Mouse (Mus musculus) embryonic facial prominence, embryonic 10.5 days (tissue): ENCODE data around the gene F12. TPM values are rescaled to one million over a fixed set of nuclear protein-coding genes. Genes with fewer than 3 reads are reported as not detected.

Source experiments
- DNase-seq: peaks from one replicate; pipeline ENCODE4 v3.0.0-alpha.2; 2017; ENCODE audit warnings: low spot score
- H3K27ac ChIP-seq: fragments of 300-500 bp; sonication (generic); replicated peaks from 2 replicates; pipeline ENCODE4 v1.5.1; 2016; ENCODE audit warnings: mild to moderate bottlenecking
- H3K27me3 ChIP-seq: fragments of 300-500 bp; sonication (generic); replicated peaks from 2 replicates; pipeline ENCODE4 v1.6.1; 2016; ENCODE audit warnings: low read depth, mild to moderate bottlenecking; ENCODE audit not compliant: poor library complexity, severe bottlenecking
- H3K36me3 ChIP-seq: fragments of 300-500 bp; sonication (generic); replicated peaks from 2 replicates; pipeline ENCODE4 v1.6.1; 2016; ENCODE audit warnings: mild to moderate bottlenecking, moderate library complexity
- H3K4me1 ChIP-seq: fragments of 300-500 bp; sonication (generic); 2 replicates; pipeline ENCODE4 v1.6.1; 2016
- H3K4me3 ChIP-seq: fragments of 300-500 bp; sonication (generic); 2 replicates; pipeline ENCODE4 v1.5.1; 2016; ENCODE audit warnings: mild to moderate bottlenecking, moderate library complexity
- H3K9me3 ChIP-seq: fragments of 300-500 bp; sonication (generic); 2 replicates; pipeline ENCODE4 v1.6.1; 2016; ENCODE audit warnings: mild to moderate bottlenecking
- WGBS: fragments of 180-500 bp; shearing (Covaris S2); methylation state at CpG from one replicate; pipeline ENCODE4 v1.1.7; 2016; 5-methylcytosine and 5-hydroxymethylcytosine counted together
- polyA plus RNA-seq: library from polyadenylated mRNA; unstranded; fragments of >200 nt; fragmentation: Nextera tagmentation; extraction: Ambion mirVana; gene quantifications from 2 replicates; pipeline ENCODE4 v1.2.1, GENCODE M21; 2016

The F12 gene
- polyA plus RNA-seq, 1 experiment from 2014 or later = not detected

DNA sequence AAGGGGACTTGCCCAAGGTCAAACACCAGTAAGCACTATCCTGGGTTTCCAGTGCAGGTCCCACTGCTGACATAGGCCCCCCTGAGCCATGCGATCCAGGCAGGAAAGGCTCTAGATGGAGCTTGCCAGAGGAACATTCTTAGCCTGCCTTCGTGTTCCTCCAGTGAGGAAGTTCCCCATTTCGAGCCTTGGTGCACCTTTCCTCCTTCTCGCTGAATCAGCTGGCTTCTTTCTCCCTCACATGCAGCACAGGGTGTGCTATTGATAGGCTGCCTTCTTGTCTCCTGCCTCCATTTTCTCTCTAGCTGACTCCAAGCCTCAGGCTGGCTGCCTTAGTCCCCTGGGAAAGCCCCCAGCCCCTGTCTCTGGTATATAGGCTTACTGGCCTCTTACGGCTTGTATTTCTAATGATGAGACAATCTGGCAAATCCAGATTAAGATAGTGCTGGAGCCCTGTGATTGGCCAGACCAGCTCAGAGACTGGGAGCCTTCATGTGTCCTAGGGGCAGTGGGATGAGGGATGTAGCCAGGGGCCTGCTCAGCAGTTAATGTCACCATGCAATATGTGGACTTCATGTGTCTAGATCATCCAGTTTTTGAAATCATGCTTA, 39.3 kb upstream of the F12 start:
- peak; percentile 19 for DNase-seq

DNA sequence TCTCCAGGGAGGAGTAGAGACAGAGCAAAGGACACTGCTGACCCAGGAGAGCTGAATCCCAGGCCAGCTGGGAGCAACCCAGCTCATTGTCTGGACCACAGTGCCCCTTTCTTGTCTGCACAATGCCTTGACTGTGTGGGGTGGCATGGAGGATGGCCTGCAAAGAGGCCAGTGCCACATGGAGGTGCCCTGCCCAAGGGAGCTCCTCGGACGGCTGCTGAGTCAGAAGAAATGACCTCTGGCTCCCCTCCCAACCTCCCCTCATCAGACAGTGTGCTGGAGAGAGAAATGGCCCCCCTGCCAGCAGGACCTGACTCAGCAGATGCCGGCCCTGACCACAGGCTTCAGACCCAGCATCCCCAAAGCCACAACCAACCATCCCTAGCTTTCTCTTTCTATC, 38.6 kb upstream of the F12 start:
- H3K4me1 ChIP-seq = peaks cover 71% of the 10 kb centered on the region
- 16% methylated on average over 3 of the region's 3 CpGs for WGBS
- peak overlapping the region; percentile 93 for H3K27ac ChIP-seq
- peaks cover 9% of the 10 kb centered on the region for H3K27me3 ChIP-seq
- no peaks in the 10 kb centered on the region for H3K9me3 ChIP-seq
- H3K4me3 ChIP-seq = peak overlapping the region; percentile 70
- DNase-seq = peak; percentile 47
- H3K36me3 ChIP-seq = peaks cover 28% of the 10 kb centered on the region

More for the DNA sequence above, 39.3 kb upstream of the F12 start:
- peak overlapping the region; percentile 70; the same call in 1 of the 2 replicates for H3K4me3 ChIP-seq
- peaks cover 16% of the 10 kb centered on the region for H3K27me3 ChIP-seq
- peaks cover 20% of the 10 kb centered on the region for H3K36me3 ChIP-seq
- H3K27ac ChIP-seq = peak overlapping the region; percentile 93
- 78% methylated on average over 5 of the region's 5 CpGs for WGBS
- H3K9me3 ChIP-seq = no peaks in the 10 kb centered on the region
- peaks cover 78% of the 10 kb centered on the region for H3K4me1 ChIP-seq

DNA sequence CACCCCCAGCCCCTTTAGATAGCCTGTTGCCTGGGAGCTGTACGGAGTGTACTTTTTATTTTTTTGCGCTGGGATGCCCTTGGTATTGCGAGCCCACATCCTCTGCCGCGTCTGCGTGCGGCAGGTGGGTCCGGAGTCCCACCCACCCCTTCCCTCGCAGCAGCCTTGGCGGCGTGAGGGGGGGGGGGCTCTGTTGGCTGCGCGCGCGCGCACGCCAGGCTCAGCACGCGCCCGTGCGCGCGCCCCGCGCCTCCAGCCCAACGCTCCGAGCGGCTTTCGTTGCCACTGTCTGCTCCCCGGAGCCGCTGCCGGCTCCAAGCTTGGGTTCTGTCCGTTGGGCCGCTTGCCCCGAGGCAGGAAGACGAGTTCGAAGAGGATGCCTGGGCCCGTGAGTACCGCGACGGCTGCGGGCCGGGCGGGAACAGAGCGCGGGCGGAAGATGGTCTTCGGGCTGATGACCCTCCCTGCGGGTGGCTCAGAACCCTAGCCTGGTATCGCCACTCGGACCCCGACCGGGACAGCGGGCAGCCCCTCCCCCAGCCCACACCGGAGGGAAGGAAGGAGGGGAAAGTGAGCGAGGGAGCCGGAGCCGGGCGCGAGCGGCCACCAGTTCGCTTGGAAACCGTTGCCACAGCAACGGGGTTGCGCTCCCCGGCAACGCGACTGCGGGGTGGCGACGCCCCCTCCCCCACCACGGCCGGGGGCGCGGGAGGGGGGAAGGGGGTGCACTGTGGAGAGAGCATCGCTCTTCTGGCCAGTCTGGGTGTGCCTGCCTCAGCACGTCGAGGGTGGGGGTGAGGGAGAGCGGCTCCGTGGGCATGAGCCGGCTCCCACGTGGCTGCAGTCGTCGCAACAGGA, 37.7 kb upstream of the F12 start, which contains the start of gene Prr7:
Gene Prr7 (plus strand): TSS at position 241 of the 858 bp plus-strand sequence.
- peak within 1 kb of the TSS; percentile 93 for H3K27ac ChIP-seq
- peaks cover 37% of the 10 kb centered on the region for H3K36me3 ChIP-seq
- H3K9me3 ChIP-seq = no peaks in the 10 kb centered on the region
- peak; percentile 86 for DNase-seq
- peak within 1 kb of the TSS; percentile 70 for H3K4me3 ChIP-seq
- H3K4me1 ChIP-seq = peaks cover 62% of the 10 kb centered on the region
- WGBS = under 1% methylated on average over 84 of the region's 84 CpGs
- no peaks in the 10 kb centered on the region; the same call in 1 of the 2 replicates for H3K27me3 ChIP-seq

DNA sequence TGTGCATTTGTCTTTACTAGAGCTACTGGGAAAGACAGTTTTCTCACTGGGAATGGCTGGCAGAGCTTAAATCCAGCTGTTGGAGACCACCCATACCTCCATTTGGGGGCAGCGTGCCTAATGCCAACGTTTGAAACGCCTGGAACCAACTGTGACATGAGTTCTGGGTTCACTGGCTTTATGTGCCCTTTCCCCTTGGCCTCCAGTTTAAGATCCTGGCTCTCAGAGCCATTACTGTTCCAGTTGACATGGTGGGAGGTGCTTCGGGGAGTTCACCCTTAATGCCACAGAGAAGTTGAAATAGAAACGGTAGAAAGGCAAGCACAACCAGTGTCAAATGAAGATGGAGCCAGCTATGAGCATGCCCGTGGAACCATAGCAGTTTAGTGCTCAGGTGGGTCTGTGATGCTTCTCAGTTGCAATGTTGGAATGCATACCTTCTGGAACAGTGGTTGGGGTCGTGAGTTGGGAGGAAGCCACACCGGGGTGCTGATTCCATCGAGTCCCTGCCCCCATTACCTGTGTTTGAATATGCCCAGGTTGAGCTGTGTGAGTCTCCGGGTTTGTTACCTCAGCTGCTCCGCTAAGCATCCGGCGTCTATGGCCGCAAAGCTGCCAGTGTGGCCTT, 36.9 kb upstream of the F12 start:
- Histone ChIP-seq H3K36me3 (peaks cover 45% of the 10 kb centered on the region), H3K27me3 (no peaks in the 10 kb centered on the region), H3K27ac (peak overlapping the region; percentile 93), H3K4me1 (peaks cover 55% of the 10 kb centered on the region), H3K4me3 (peak overlapping the region; percentile 70), H3K9me3 (no peaks in the 10 kb centered on the region)
- DNase-seq = no peak
- 10% methylated on average over 14 of the region's 14 CpGs for WGBS

DNA sequence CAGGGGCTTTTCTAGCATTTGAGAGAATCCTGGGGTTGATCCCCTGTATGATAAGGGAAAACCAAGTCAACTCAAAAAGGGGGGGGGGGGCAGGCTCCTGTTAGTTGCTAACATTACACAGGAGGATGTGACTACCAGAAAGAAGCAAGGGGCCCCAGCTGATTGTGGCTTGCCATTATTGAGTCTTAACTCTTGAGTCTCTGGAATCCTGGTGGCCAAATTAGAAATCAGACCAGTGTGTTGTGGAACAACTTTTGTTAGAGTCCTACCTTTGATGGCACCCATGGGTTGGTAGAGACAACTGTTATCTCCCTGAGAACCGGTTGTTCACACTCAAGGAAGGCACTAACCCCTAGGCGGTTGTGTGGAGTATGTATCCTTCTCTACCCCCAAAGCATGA, 36.4 kb upstream of the F12 start:
- no peaks in the 10 kb centered on the region for H3K9me3 ChIP-seq
- no peak for DNase-seq
- 48% methylated on average over 2 of the region's 2 CpGs for WGBS
- peaks cover 51% of the 10 kb centered on the region for H3K4me1 ChIP-seq
- no peaks in the 10 kb centered on the region for H3K27me3 ChIP-seq
- peaks cover 50% of the 10 kb centered on the region for H3K36me3 ChIP-seq
- peak overlapping the region; percentile 70; the same call in 1 of the 2 replicates for H3K4me3 ChIP-seq
- no peak overlapping the region for H3K27ac ChIP-seq

DNA sequence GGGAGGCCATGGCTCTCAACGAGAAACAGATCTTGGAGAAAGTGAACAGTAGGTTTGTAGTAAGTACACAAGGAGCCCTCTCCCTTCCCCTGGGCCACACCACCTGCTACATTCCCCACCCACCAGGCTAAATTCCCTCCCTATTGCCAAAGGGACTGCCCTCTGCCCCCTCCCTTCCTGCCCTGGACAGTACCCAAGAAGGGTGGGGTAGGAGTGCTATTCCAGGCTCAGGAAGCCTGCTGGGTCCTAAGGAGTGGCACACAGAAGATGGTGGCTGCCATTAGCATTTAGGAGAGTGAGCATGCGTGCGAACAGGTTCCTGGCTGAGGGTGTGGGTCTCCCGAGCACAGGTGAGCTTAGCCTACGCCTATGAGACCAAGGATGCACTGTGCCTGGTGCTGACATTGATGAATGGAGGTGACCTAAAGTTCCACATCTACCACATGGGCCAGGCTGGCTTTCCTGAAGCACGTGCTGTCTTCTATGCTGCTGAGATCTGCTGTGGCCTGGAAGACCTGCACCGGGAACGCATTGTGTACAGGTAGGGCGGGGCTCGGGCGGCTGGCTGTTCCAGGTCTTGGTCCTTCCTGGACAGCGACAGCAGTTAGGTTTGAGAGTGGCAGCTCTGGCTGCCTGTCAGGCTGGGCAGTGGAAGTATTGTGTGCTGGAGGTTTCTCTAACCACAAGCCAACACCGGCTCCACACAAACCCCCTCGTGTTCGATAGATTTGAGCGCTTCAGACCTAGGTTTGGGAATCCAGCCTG, 25.4 kb upstream of the F12 start:
- no peak for DNase-seq
- Histone ChIP-seq H3K9me3 (no peaks in the 10 kb centered on the region), H3K4me3 (no peak overlapping the region), H3K27me3 (no peaks in the 10 kb centered on the region), H3K36me3 (peaks cover 91% of the 10 kb centered on the region), H3K4me1 (peaks cover 15% of the 10 kb centered on the region), H3K27ac (no peak overlapping the region)
- 95% methylated on average over 16 of the region's 16 CpGs for WGBS

DNA sequence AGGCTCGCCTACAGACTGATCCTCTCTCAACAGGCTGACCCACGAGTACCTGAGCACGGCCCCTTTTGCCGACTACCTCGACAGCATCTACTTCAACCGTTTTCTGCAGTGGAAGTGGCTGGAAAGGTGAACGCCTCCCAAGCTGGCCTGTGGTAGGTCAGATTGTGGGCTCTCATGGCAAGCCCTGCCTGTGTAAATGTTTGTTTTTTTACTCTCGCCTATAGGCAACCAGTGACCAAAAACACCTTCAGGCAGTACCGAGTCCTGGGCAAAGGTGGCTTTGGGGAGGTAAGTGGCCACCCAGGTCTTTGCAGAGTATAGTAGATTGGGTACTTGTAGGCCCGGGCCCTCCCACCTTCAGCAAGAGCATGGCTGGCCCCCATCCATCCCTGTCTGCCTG, 24.7 kb upstream of the F12 start:
- DNase-seq = no peak
- no peaks in the 10 kb centered on the region for H3K9me3 ChIP-seq
- no peak overlapping the region for H3K4me3 ChIP-seq
- H3K27me3 ChIP-seq = no peaks in the 10 kb centered on the region
- H3K27ac ChIP-seq = no peak overlapping the region
- H3K4me1 ChIP-seq = peaks cover 22% of the 10 kb centered on the region
- WGBS = 93% methylated on average over 10 of the region's 10 CpGs
- H3K36me3 ChIP-seq = peaks cover 85% of the 10 kb centered on the region

DNA sequence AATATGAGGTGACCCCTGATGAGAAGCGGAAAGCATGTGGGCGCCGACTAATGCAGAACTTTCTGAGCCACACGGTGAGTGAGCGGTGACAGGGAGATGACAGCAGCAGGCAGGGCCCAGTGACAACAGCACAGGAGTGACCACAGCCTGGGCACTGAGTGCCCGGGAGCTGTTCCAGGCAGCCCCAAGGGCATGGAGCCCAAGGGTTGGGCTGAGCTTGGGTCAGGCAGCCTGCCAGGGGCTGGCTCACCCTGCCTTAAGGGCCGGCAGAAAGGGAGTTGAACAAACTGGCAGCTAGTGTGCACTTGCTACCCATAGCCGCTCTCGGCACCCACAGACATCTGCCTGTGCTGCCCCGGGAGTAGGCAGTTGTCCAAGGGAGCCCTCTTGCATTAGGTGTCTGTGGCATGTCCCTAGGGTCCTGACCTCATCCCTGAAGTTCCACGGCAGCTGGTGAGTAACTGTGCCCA, 24.0 kb upstream of the F12 start:
- H3K27ac ChIP-seq = no peak overlapping the region
- WGBS = 92% methylated on average over 11 of the region's 11 CpGs
- no peaks in the 10 kb centered on the region for H3K9me3 ChIP-seq
- peaks cover 77% of the 10 kb centered on the region for H3K36me3 ChIP-seq
- peaks cover 28% of the 10 kb centered on the region for H3K4me1 ChIP-seq
- no peak for DNase-seq
- no peak overlapping the region for H3K4me3 ChIP-seq
- no peaks in the 10 kb centered on the region for H3K27me3 ChIP-seq

DNA sequence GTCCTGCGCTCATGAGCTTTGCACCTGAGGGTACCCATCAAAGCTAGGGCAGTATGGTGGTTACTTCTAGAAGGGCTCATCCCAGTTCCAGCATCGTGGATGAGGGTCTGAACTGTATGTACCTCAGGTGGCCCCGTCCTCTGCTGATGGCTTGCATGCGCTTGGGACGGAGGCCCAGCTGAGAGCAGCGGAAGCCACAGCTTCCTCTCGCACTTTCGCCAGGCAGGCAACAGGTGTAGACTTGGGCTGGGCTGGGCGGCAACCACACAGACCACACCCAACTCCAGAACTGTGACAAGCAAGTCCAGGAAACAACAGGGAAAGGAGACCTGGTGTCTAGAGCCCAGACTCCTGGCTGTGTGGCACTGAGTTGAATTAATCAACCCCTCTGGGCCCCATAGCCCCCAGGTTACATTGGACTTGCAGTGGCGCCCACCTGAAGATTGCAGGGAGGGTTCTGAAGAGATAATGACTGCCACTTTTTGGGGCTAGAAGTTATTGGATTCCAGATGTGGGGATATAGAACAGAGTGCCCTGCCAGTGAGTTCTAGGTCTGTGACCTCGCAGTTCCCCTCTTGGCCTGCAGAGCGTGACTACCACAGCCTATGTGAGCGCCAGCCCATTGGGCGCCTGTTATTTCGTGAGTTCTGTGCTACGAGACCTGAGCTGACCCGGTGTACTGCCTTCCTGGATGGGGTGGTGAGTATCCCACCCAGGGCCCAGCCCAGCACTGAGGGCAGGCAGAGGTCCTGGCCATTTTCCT, 23.3 kb upstream of the F12 start:
- Histone ChIP-seq H3K36me3 (peaks cover 70% of the 10 kb centered on the region), H3K27ac (no peak overlapping the region), H3K4me1 (peaks cover 28% of the 10 kb centered on the region), H3K9me3 (no peaks in the 10 kb centered on the region), H3K4me3 (no peak overlapping the region), H3K27me3 (no peaks in the 10 kb centered on the region)
- WGBS = 93% methylated on average over 17 of the region's 17 CpGs
- DNase-seq = no peak

DNA sequence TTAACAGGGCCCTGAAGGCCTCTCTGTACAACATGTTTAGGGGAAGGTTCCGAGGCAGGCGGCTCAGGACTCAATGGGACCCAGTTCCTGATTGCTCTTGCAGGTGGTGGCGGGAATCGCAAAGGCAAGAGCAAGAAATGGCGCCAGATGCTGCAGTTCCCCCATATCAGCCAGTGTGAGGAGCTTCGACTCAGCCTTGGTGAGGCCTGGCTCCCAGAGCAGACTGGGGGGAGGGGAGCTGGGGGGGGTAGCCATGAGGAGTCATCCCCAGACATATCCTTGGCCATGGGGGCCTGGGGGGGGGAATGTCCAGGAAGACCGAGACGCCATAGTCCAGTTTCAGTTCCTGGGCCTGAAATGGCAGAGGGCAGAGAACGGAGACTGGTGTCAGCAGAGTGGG, 22.6 kb upstream of the F12 start:
- no peaks in the 10 kb centered on the region for H3K27me3 ChIP-seq
- peaks cover 29% of the 10 kb centered on the region for H3K4me1 ChIP-seq
- no peak overlapping the region for H3K4me3 ChIP-seq
- H3K27ac ChIP-seq = no peak overlapping the region
- peaks cover 64% of the 10 kb centered on the region for H3K36me3 ChIP-seq
- no peaks in the 10 kb centered on the region for H3K9me3 ChIP-seq
- 95% methylated on average over 9 of the region's 9 CpGs for WGBS
- DNase-seq = no peak

DNA sequence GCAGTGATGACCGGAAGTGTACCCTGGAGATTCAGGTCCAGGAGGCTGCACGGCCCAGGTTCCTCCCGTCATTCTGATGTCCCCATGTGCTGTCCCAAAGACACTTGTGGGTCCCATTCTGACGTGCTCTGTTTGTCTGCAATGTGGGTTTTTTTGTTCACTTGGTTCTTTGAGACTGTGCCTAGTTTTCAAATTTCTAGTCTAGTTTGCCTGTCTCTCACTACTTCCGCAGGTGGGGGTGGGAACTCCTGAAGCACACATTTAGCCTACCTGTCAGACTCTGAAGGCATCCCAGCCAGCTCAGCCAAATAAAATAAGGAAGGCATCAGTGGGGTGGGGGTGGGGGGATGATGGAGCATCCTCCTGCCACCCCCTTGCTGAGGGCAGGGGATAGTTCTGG, 21.5 kb upstream of the F12 start:
- 91% methylated on average over 5 of the region's 5 CpGs for WGBS
- Histone ChIP-seq H3K4me3 (peak overlapping the region; percentile 87; the same call in 1 of the 2 replicates), H3K36me3 (peaks cover 53% of the 10 kb centered on the region), H3K4me1 (peaks cover 37% of the 10 kb centered on the region), H3K27ac (no peak overlapping the region), H3K9me3 (no peaks in the 10 kb centered on the region), H3K27me3 (no peaks in the 10 kb centered on the region)
- DNase-seq = no peak
